Mouse (Mus musculus): ENCODE measurements at regions not wholly inside any gene's neighbourhood (a gene's known extent, or its start where the extent isn't known, plus 50 kb on each side); places are given as distances from the start of the nearest gene placed in this dataset.

DNA sequence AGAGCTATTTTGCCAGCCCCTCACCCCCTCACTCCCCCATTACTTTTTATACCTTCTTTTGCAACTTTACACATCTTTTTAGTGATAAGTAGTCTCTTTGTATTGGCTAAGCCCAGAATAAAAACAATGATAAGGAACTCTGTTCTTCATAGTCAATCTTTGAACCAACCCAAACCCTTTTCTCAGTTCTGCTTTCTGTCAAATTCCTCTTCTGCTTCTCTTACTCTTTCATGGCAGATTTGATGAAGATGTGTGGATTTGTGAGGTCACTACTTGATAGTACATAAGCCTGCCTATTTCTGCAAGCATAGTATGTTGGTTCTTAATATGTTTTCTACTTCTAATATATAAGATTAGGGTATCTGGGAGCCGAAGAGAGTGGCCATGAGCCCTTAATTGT lies 156.6 kb downstream of the Phlda1 start:
- Histone ChIP-seq H3K36me3 (ENCODE audit: insufficient read depth, low read length) (no peaks in the 10 kb centered on the region), H3K4me2 (replicated peaks; ENCODE audit: low read depth, low read length) (no peak overlapping the region), H3K4me3 (ENCODE audit: low read length) (no peak overlapping the region), H3K27me3 (ENCODE audit: insufficient read depth, low read length) (no peaks in the 10 kb centered on the region), H3K9me3 (ENCODE audit: low read length) (no peaks in the 10 kb centered on the region), H3K27ac (ENCODE audit: low read length) (no peak overlapping the region), H3K9ac (replicated peaks; ENCODE audit: low read length) (no peak overlapping the region), H3K4me1 (ENCODE audit: insufficient read depth, low read length) (peaks cover 4% of the 10 kb centered on the region; the same call in 1 of the 2 replicates)
- ATAC-seq (ENCODE audit: low FRiP score, low TSS enrichment), result no peak
- WGBS, result 82% methylated on average over 1 of the region's 1 CpGs

DNA sequence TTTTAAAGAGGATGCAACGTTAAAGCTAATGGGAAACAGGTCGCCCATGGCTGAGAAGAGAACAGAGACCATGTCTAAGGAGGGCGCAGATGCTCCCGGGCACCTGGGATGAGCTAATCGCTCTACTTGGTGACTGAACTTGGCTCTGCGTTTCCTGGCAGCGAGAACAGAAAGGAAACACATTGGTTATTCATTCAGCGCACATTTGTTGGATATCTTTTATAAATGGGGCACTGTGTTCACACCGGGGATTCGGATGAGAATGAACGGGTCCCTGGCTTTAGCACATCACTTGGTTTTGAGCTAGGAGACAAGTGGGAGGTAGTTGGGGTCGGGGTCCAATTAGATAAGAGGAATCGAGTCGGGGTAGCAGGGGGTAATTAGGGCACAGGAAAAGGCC lies 159.7 kb downstream of the Phlda1 start:
- ATAC-seq (ENCODE audit: low FRiP score, low TSS enrichment), result no peak
- Histone ChIP-seq H3K36me3 (ENCODE audit: insufficient read depth, low read length) (no peaks in the 10 kb centered on the region), H3K4me2 (replicated peaks; ENCODE audit: low read depth, low read length) (no peak overlapping the region), H3K9ac (replicated peaks; ENCODE audit: low read length) (no peak overlapping the region), H3K27me3 (ENCODE audit: insufficient read depth, low read length) (no peaks in the 10 kb centered on the region), H3K4me1 (ENCODE audit: insufficient read depth, low read length) (peaks cover 20% of the 10 kb centered on the region), H3K27ac (ENCODE audit: low read length) (no peak overlapping the region), H3K4me3 (ENCODE audit: low read length) (no peak overlapping the region), H3K9me3 (ENCODE audit: low read length) (no peaks in the 10 kb centered on the region)
- WGBS, result 86% methylated on average over 14 of the region's 14 CpGs

DNA sequence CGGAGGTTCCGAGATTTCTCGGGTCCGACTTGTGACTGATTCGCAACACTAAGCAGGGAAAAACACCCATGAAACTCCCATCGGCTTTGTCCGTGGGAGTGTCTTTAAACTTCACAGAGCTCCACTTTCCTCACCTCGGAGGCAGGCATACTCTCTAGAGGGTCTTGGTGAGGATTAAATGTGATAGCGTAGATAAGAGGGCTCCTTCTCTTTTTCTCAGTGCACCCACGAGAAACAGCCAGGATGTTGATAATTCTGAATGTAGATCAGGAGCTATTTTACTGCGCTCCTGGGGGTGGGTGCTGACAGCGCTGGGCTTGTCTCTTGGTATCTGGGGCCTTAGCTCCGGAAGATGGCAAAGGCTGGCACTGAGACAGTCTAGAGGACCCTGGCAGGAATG lies 160.9 kb downstream of the Phlda1 start:
- H3K4me3 ChIP-seq (ENCODE audit: low read length), result no peak overlapping the region
- no peaks in the 10 kb centered on the region for H3K27me3 ChIP-seq (ENCODE audit: insufficient read depth, low read length)
- H3K9me3 ChIP-seq (ENCODE audit: low read length), result no peaks in the 10 kb centered on the region
- peaks cover 23% of the 10 kb centered on the region for H3K4me1 ChIP-seq (ENCODE audit: insufficient read depth, low read length)
- no peak overlapping the region for H3K27ac ChIP-seq (ENCODE audit: low read length)
- ATAC-seq (ENCODE audit: low FRiP score, low TSS enrichment), result no peak
- no peaks in the 10 kb centered on the region for H3K36me3 ChIP-seq (ENCODE audit: insufficient read depth, low read length)
- 51% methylated on average over 13 of the region's 13 CpGs for WGBS
- H3K9ac ChIP-seq (replicated peaks; ENCODE audit: low read length), result no peak overlapping the region
- H3K4me2 ChIP-seq (replicated peaks; ENCODE audit: low read depth, low read length), result no peak overlapping the region; the same call in 1 of the 2 replicates

DNA sequence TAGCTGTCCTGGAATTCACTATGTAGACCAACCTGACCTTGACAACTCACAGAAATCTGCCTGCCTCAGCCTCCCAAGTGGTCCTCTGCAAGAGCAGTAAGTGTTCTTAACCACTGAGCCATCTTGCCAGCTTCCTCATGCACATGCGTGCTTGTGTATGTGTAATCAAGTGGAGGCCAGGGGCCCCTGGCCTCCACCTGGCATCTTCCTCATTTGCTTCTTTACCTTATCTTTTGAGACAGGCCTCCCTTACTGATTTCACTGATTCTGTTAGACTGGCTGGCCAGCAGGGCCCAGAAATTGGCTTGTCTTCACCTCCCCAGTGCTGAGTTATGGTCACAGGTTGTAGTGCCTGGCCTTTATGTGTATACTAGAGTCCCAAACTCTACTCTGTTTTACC lies 162.6 kb downstream of the Phlda1 start:
- Histone ChIP-seq H3K9me3 (ENCODE audit: low read length) (no peaks in the 10 kb centered on the region), H3K4me1 (ENCODE audit: insufficient read depth, low read length) (peaks cover 39% of the 10 kb centered on the region), H3K4me2 (replicated peaks; ENCODE audit: low read depth, low read length) (no peak overlapping the region), H3K27me3 (ENCODE audit: insufficient read depth, low read length) (no peaks in the 10 kb centered on the region), H3K27ac (ENCODE audit: low read length) (no peak overlapping the region), H3K4me3 (ENCODE audit: low read length) (no peak overlapping the region), H3K36me3 (ENCODE audit: insufficient read depth, low read length) (no peaks in the 10 kb centered on the region), H3K9ac (replicated peaks; ENCODE audit: low read length) (no peak overlapping the region)
- no peak for ATAC-seq (ENCODE audit: low FRiP score, low TSS enrichment)
- 100% methylated on average over 1 of the region's 1 CpGs for WGBS

DNA sequence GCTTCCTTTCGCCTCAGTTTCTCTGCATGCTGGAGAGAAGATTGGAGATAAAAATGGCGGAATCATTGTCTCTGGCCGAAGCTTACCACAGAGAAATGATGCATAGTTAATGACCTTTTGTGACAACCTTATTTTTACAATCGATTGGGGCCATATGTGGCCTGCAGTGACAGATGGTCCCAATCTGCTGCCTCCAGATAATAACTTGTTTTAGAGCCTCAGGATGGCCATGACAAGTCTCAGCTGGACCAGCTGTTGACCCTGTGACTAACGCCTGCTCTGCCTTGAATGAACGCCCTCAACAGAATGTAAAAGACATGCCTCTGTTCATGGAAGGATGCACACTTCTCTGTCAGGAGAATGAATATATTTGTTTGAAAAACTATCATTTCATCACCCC lies 163.6 kb downstream of the Phlda1 start:
- Histone ChIP-seq H3K4me1 (ENCODE audit: insufficient read depth, low read length) (peaks cover 43% of the 10 kb centered on the region), H3K4me2 (replicated peaks; ENCODE audit: low read depth, low read length) (no peak overlapping the region), H3K9me3 (ENCODE audit: low read length) (no peaks in the 10 kb centered on the region), H3K36me3 (ENCODE audit: insufficient read depth, low read length) (no peaks in the 10 kb centered on the region), H3K27ac (ENCODE audit: low read length) (peak overlapping the region; percentile 65; the same call in 1 of the 2 replicates), H3K27me3 (ENCODE audit: insufficient read depth, low read length) (no peaks in the 10 kb centered on the region), H3K4me3 (ENCODE audit: low read length) (no peak overlapping the region), H3K9ac (replicated peaks; ENCODE audit: low read length) (no peak overlapping the region)
- 42% methylated on average over 6 of the region's 6 CpGs for WGBS
- peak; percentile 74 for ATAC-seq (ENCODE audit: low FRiP score, low TSS enrichment)

DNA sequence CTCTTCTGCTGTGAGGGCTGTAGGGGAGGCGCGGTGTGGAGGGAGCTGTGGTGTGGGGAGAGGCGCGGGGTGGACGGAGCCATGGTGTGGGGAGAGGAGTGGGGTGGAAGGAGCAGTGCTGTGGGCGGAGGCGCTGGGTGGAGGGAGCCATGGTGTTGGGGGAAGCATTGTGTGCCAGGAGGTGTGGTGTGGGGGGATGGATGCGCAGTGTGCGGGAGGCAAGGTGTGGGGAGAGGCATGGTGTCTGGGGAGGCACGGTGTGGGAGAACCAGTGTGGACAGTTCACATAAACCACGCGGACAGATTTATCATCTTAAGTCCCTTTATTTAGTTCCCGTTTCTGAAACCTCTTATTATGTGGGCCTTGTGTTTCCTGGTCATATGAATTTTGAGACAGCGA lies 164.6 kb downstream of the Phlda1 start:
- Histone ChIP-seq H3K9me3 (ENCODE audit: low read length) (no peaks in the 10 kb centered on the region), H3K4me3 (ENCODE audit: low read length) (no peak overlapping the region), H3K36me3 (ENCODE audit: insufficient read depth, low read length) (no peaks in the 10 kb centered on the region), H3K27ac (ENCODE audit: low read length) (peak overlapping the region; percentile 65; the same call in 1 of the 2 replicates), H3K27me3 (ENCODE audit: insufficient read depth, low read length) (no peaks in the 10 kb centered on the region), H3K4me2 (replicated peaks; ENCODE audit: low read depth, low read length) (peak overlapping the region; percentile 20; the same call in 1 of the 2 replicates), H3K9ac (replicated peaks; ENCODE audit: low read length) (no peak overlapping the region), H3K4me1 (ENCODE audit: insufficient read depth, low read length) (peaks cover 43% of the 10 kb centered on the region)
- 52% methylated on average over 14 of the region's 14 CpGs for WGBS
- ATAC-seq (ENCODE audit: low FRiP score, low TSS enrichment), result peak; percentile 32; the same call in 1 of the 2 replicates

DNA sequence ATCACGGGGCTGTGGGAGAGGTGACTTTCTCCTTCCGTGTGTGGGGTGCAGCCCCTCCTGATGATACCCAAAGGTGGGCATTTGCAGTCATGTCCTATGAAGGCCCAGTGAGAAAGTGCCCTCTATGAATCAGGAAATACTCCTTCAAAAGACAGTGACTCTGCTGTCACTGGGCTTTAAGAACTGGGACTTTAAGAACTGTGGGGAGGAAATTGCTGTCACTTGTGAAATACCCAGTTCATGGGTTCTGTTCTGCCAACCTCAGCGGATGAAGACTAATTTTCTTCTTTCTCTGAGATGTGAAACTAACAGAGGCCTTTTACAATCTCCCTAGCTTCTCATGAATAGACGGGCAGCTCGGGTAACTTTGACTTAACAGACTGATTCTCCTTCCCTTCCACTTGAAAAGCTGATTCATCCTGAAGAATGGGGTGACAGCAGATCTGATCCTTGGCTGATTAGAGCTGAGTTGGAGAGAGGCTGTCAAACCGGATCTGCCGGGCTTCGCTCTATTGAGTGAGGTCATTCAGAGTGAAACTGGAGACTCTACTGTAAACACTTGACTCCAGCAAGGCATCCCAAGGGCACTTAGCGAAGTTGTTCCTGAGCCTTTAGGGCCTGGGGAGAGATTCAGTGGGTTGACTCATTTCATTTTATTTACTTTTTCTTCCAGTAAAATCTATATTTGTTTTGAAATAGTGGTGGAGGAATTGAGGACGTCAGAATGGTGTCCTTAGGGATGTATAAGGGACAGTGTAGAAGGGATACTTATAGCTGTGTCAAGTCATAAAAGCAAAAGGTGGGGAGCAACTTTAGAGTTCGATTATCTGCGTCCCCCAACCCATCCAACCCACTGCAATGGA lies 166.6 kb downstream of the Phlda1 start:
- ATAC-seq (ENCODE audit: low FRiP score, low TSS enrichment), result peak; percentile 84
- H3K4me2 ChIP-seq (replicated peaks; ENCODE audit: low read depth, low read length), result no peak overlapping the region
- WGBS, result 30% methylated on average over 12 of the region's 12 CpGs

DNA sequence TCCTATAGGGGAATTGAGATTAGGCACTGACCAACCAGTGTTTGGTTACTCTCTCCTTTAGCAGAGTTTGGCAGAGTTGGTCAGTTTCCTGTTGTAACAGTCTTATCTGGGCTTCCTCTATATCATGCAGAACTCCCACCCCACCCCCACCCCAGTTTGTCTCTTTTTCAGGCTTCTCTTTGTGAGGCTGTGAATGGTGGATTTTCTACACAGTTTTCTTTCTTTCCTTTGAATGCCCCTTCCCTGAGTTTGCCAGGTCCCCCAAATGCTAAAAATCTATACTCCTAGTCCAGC lies 167.2 kb downstream of the Phlda1 start:
- Histone ChIP-seq H3K9me3 (ENCODE audit: low read length) (no peaks in the 10 kb centered on the region), H3K4me2 (replicated peaks; ENCODE audit: low read depth, low read length) (no peak overlapping the region), H3K27me3 (ENCODE audit: insufficient read depth, low read length) (no peaks in the 10 kb centered on the region), H3K4me1 (ENCODE audit: insufficient read depth, low read length) (peaks cover 43% of the 10 kb centered on the region), H3K9ac (replicated peaks; ENCODE audit: low read length) (no peak overlapping the region), H3K27ac (ENCODE audit: low read length) (peak overlapping the region; percentile 78), H3K4me3 (ENCODE audit: low read length) (no peak overlapping the region), H3K36me3 (ENCODE audit: insufficient read depth, low read length) (no peaks in the 10 kb centered on the region)
- no peak for ATAC-seq (ENCODE audit: low FRiP score, low TSS enrichment)

More for the DNA sequence above, 166.6 kb downstream of the Phlda1 start:
- Histone ChIP-seq H3K9ac (replicated peaks; ENCODE audit: low read length) (no peak overlapping the region), H3K9me3 (ENCODE audit: low read length) (no peaks in the 10 kb centered on the region), H3K4me1 (ENCODE audit: insufficient read depth, low read length) (peaks cover 43% of the 10 kb centered on the region), H3K27me3 (ENCODE audit: insufficient read depth, low read length) (no peaks in the 10 kb centered on the region), H3K36me3 (ENCODE audit: insufficient read depth, low read length) (no peaks in the 10 kb centered on the region), H3K27ac (ENCODE audit: low read length) (peak overlapping the region; percentile 78), H3K4me3 (ENCODE audit: low read length) (no peak overlapping the region)

DNA sequence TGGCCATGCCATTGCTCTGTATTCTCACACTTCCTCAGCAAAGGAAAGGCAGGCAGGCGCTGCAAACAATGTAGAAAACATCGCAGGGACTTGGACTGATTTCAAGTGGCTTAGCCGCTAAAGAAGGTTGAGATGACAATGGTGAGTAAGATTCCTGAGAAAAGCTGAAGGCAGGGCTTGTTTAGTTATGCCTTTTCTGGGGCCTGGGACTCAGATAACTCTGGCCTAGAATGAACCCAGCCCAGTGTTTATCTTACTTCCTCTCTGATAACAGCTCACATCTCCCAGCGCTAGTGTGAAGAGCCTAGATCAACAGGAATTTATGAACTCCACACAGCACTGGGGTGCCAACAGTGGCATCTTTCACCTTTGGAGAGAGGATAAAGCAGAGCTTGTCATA lies 170.2 kb downstream of the Phlda1 start:
- 51% methylated on average over 4 of the region's 4 CpGs for WGBS
- Histone ChIP-seq H3K27me3 (ENCODE audit: insufficient read depth, low read length) (no peaks in the 10 kb centered on the region), H3K9me3 (ENCODE audit: low read length) (no peaks in the 10 kb centered on the region), H3K4me2 (replicated peaks; ENCODE audit: low read depth, low read length) (no peak overlapping the region), H3K9ac (replicated peaks; ENCODE audit: low read length) (no peak overlapping the region), H3K4me3 (ENCODE audit: low read length) (no peak overlapping the region), H3K27ac (ENCODE audit: low read length) (no peak overlapping the region), H3K4me1 (ENCODE audit: insufficient read depth, low read length) (peaks cover 24% of the 10 kb centered on the region), H3K36me3 (ENCODE audit: insufficient read depth, low read length) (no peaks in the 10 kb centered on the region)
- ATAC-seq (ENCODE audit: low FRiP score, low TSS enrichment), result no peak

DNA sequence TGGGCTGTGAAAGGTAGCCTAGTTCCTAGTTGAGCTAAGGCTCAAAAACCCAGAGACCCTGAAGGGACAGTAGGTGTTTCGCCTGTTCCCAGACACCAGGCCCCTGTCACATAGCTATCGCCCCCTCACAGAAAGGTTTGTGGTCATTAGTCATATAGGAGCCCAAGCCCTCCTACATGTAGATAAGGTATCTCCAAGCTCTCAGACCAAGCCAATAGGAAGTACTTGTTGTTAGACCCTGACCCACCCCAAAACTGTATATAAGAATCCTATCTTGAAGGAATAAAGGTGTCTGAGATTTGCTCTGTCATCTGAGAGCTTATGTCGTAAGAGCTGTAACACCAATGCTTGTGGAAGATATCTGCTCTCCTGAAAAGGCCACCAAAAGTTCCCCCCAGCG lies 174.8 kb downstream of the Phlda1 start:
- Histone ChIP-seq H3K9ac (replicated peaks; ENCODE audit: low read length) (no peak overlapping the region), H3K9me3 (ENCODE audit: low read length) (no peaks in the 10 kb centered on the region), H3K4me2 (replicated peaks; ENCODE audit: low read depth, low read length) (no peak overlapping the region), H3K27ac (ENCODE audit: low read length) (no peak overlapping the region), H3K36me3 (ENCODE audit: insufficient read depth, low read length) (no peaks in the 10 kb centered on the region), H3K27me3 (ENCODE audit: insufficient read depth, low read length) (no peaks in the 10 kb centered on the region), H3K4me1 (ENCODE audit: insufficient read depth, low read length) (0 out of 2 replicates have a peak, but pooled peaks cover 7% of the 10 kb centered on the region), H3K4me3 (ENCODE audit: low read length) (no peak overlapping the region)
- WGBS, result 87% methylated on average over 4 of the region's 4 CpGs
- ATAC-seq (ENCODE audit: low FRiP score, low TSS enrichment), result no peak

Data from kidney, embryonic 16.5 days (tissue).